Mouse (Mus musculus): ENCODE results near the gene Tk1.

Tk1 gene

GRCm38 (mm10) chr11:117776085-117776792 lies 49.7 kb downstream of the Tk1 start:
- peak; percentile 62 to 83 for DNase-seq (ENCODE audit: inconsistent age in 2 of 2, low spot score in 1 of 2)

GRCm38 (mm10) chr11:117775540-117775939 lies 50.4 kb downstream of the Tk1 start:
- peak in 1 of 2 experiments; percentile 27 for DNase-seq (ENCODE audit: inconsistent age in 2 of 2, low spot score in 1 of 2)

GRCm38 (mm10) chr11:117774925-117775324 lies 51.0 kb downstream of the Tk1 start:
- peak in 1 of 2 experiments; percentile 27 for DNase-seq (ENCODE audit: inconsistent age in 2 of 2, low spot score in 1 of 2)

GRCm38 (mm10) chr11:117772352-117772751 lies 53.5 kb downstream of the Tk1 start:
- no peak for DNase-seq (ENCODE audit: inconsistent age in 2 of 2, low spot score in 1 of 2)

GRCm38 (mm10) chr11:117770407-117770806 lies 55.5 kb downstream of the Tk1 start:
- no peak for DNase-seq (ENCODE audit: inconsistent age in 2 of 2, low spot score in 1 of 2)

- DNase-seq (ENCODE audit: inconsistent age in 2 of 2, low spot score in 1 of 2), result no peak
These were observed 56.2 kb downstream of the Tk1 start for GRCm38 (mm10) chr11:117769683-117770047.

- DNase-seq (ENCODE audit: inconsistent age in 2 of 2, low spot score in 1 of 2), result no peak
These were observed 56.9 kb downstream of the Tk1 start for GRCm38 (mm10) chr11:117768725-117769682.

GRCm38 (mm10) chr11:117766275-117766674 lies 59.6 kb downstream of the Tk1 start:
- DNase-seq (ENCODE audit: inconsistent age in 2 of 2, low spot score in 1 of 2), result no peak
